Mouse (Mus musculus) lung, postnatal 0 days (tissue): ENCODE results near the gene Idh3a.

Experiments used
- CTCF ChIP-seq: IDR thresholded peaks from 2 replicates; pipeline ENCODE4 v1.5.1; 2016; ENCODE audit warnings: antibody characterized with exemption, mild to moderate bottlenecking
- EP300 ChIP-seq: IDR thresholded peaks from 2 replicates; pipeline ENCODE4 v1.6.1; 2016; ENCODE audit warnings: antibody characterized with exemption, mild to moderate bottlenecking, control low read depth

DNA sequence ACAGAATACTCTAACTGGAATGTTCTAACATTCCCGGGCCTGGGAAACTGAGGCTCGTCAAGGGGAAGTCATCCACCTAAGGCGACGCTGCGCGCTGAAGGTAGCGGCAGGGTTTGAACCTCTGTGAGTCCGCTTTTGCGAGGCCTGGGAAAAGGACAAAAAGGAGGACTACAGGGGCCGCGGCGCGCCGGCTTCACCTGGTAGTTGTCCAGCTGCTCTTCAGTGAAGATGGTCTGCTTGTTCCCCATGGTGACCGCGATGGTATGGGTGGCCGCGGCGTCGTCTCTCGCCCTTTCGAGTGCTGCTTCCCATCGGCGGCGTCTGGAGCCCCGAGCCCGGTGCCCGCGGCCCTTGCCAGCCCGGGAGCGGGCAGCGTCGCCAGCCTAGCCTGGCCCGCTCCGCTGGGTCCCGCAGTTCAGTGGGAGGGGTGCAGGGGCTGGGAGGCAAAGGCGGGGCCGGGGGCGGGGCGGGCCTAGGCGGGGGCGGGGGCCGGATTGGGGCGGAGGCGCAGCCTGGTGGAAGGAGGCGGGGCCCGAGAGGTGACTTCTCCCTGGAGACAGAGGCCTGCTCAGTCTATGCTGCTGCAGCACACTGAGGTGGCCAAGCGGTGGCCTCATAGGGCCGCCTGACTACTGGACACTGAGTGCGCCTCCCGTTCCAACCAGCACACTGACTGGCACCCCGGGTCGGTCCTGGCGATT lies 26.2 kb upstream of the Idh3a start, which contains the start of gene Cib2:
- TF ChIP-seq CTCF, result peak; percentile 65
- no peak for TF ChIP-seq EP300
